ENCODE assay signal across 8 mouse cellular contexts in the genomic region with DNA sequence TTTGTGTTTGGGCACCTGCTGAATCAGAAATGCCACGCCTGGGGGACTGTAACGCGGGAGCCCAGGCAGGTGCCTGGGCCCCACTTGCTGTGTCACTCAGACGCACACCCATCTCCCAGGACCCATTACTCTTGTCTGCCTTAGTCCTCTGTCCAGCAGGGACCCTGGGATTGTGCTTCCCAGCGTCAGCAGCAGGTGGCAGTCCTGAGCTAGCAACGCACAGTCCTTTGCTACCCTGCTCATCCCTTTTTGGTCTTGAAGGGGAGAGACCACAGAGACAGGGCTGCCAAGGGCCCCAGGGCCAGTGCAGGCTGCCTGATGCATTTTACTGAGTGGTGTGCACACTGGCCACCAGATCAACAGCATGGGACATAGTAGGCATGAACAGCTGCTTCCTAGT. TPM values are rescaled to one million over a fixed set of nuclear protein-coding genes. Genes with fewer than 3 reads are reported as not detected.
DNase-seq lines count a peak whose midpoint lies in the region; TF ChIP-seq lines count a peak whose summit lies in the region.

No protein-coding gene starts in this region.

- H3K9ac ChIP-seq in heart, adult 2 months (ENCODE audit: low read depth, low read length): no peak overlapping the region

- H3K27ac ChIP-seq in heart, adult 2 months: no peak overlapping the region

- H3K27me3 ChIP-seq in heart, adult 2 months (ENCODE audit: control insufficient read depth, insufficient read depth, low read length): no peaks in the 10 kb centered on the region

- DNase-seq in 3T3-L1 (ENCODE audit: low read depth, low spot score): peak; percentile 67
- peak; percentile 86 for DNase-seq in ZHBTc4 (ENCODE audit: low read depth, low spot score)
- peak; percentile 86 for DNase-seq in embryo, embryonic 10 days (ENCODE audit: low spot score)
- peak; percentile 61 to 86 for DNase-seq in heart, adult 2 months
- peak; percentile 90 to 92 for DNase-seq in kidney, postnatal 4 days
- DNase-seq in lung, adult 2 months: peak; percentile 76
- peak; percentile 77 for DNase-seq in ovary, postnatal 14 days (ENCODE audit: low spot score)
- DNase-seq in thymus, postnatal 4 days: peak; percentile 84

- TF ChIP-seq CTCF in heart, adult 2 months (IDR thresholded peaks at IDR 0.05): peak; percentile 90
- TF ChIP-seq CTCF in lung, adult 2 months (IDR thresholded peaks at IDR 0.05; ENCODE audit: insufficient read depth, low read length): peak; percentile 97

- H3K4me3 ChIP-seq in heart, adult 2 months: no peak overlapping the region
- no peak overlapping the region for H3K4me3 ChIP-seq in lung, adult 2 months (replicated peaks; ENCODE audit: extremely low read depth, low read depth, low read length)

- H3K79me2 ChIP-seq in heart, adult 2 months (replicated peaks; ENCODE audit: control insufficient read depth, insufficient read depth, low read length): no peaks in the 10 kb centered on the region

- 0 out of 2 replicates have a peak, but pooled peaks have one; percentile 59 for TF ChIP-seq EP300 in heart, adult 2 months (IDR thresholded peaks at IDR 0.05; ENCODE audit: insufficient read depth, low read depth, low read length)

- H3K36me3 ChIP-seq in heart, adult 2 months (ENCODE audit: control insufficient read depth, insufficient read depth, low read length): no peaks in the 10 kb centered on the region

- intact Hi-C loops in heart, adult 2 months (cut with DNase I): loop anchor here (1.0 kb wide), 1 partner anchor 14 kb away; no protein-coding TSS in a partner anchor

- 6% methylated on average over 6 of the region's 6 CpGs for WGBS in heart, adult 2 months
- 2% methylated on average over 6 of the region's 6 CpGs for WGBS in lung, adult 2 months

- TF ChIP-seq POLR2A in heart, adult 2 months (IDR thresholded peaks at IDR 0.05; ENCODE audit: insufficient read depth, low read depth, low read length): no peak
- TF ChIP-seq POLR2A in lung, adult 2 months (IDR thresholded peaks at IDR 0.05; ENCODE audit: borderline replicate concordance, extremely low read depth, low read depth, low read length): no peak

- H3K4me1 ChIP-seq in heart, adult 2 months (ENCODE audit: control insufficient read depth, insufficient read depth, low read length): no peaks in the 10 kb centered on the region
- no peaks in the 10 kb centered on the region for H3K4me1 ChIP-seq in lung, adult 2 months (ENCODE audit: control insufficient read depth, insufficient read depth, low read length)

RNA-seq across cellular contexts. Expression of a gene that starts 28.8 kb away (rescaled TPM):
- under 1 TPM; 0.55 to 0.61 TPM for total RNA-seq in heart, adult 2 months (2021)
- polyA plus RNA-seq in heart, adult 2 months (2012; rRNA removed): 4.4 and 11.1 TPM in 2 replicates
- 7.5 and 16.8 TPM in 2 replicates for polyA plus RNA-seq in lung, adult 2 months (2012; rRNA removed)
